Mouse (Mus musculus) adrenal gland, postnatal 4 days (tissue): ENCODE data around the gene Ruvbl2. TPM values are rescaled to one million over a fixed set of nuclear protein-coding genes. Genes with fewer than 3 reads are reported as not detected.
A peak's percentile ranks its signal among the peaks of the same experiment; 100 is the strongest.
"Not testable (repeated sequence)": the region's sequence is repeated elsewhere in the genome, so short reads cannot be mapped to it uniquely, and the experiment has no call there.

Experiments used
- DNase-seq, 2 experiments: peaks; one replicate each; pipeline ENCODE4 v3.0.0; 2021 to 2022; ENCODE audit warnings: low spot score in 2 of 2, mixed read lengths in 2 of 2
- long read RNA-seq, 2 experiments: library from polyadenylated mRNA; stranded (forward); transcript quantifications; one replicate each; pipeline ENCODE4 v2.0.0; 2021
- total RNA-seq, 2 experiments: library from RNA; stranded (reverse); gene quantifications; 2 replicates each; pipeline ENCODE4 v1.2.3; 2021

Gene Ruvbl2
- total RNA-seq = 10 to 100 TPM; 56.5 to 65.0 TPM
- long read RNA-seq, experiment 1, transcript Ruvbl2-201 (15 exons, 1,834 nt) = major isoform, 56 of 75 reads
- long read RNA-seq, experiment 1, partial matches to known transcripts = 11 of 75 reads
- long read RNA-seq, experiment 1, other reads (novel, unspliced or antisense) = 8 of 75 reads
- long read RNA-seq, experiment 2, transcript Ruvbl2-201 (15 exons, 1,834 nt) = major isoform, 102 of 138 reads
- long read RNA-seq, experiment 2, partial matches to known transcripts = 23 of 138 reads
- long read RNA-seq, experiment 2, other reads (novel, unspliced or antisense) = 13 of 138 reads

- DNase-seq = no peak
These were observed at the start of gene Ruvbl2 for GRCm38 (mm10) chr7:45437521-45438276. Gene Ruvbl2, minus strand, starts transcription at chr7:45438096.

GRCm38 (mm10) chr7:45486761-45487415 is 49.0 kb upstream of the Ruvbl2 start, which contains the start of gene Gm45808:
Gene Gm45808, minus strand, starts transcription at chr7:45486811.
- DNase-seq = no peak

- no peak for DNase-seq
These were observed 48.3 kb upstream of the Ruvbl2 start for GRCm38 (mm10) chr7:45486158-45486557.

- DNase-seq = not testable (repeated sequence)
These were observed 47.1 kb upstream of the Ruvbl2 start for GRCm38 (mm10) chr7:45484985-45485384.

- no peak for DNase-seq
These were observed 44.3 kb upstream of the Ruvbl2 start for GRCm38 (mm10) chr7:45482166-45482565.

- no peak for DNase-seq
These were observed 43.6 kb upstream of the Ruvbl2 start, which contains the start of gene Tulp2 for GRCm38 (mm10) chr7:45481374-45481927. Gene Tulp2, plus strand, starts transcription at chr7:45481877.

- not testable (repeated sequence) for DNase-seq
These were observed 42.4 kb upstream of the Ruvbl2 start for GRCm38 (mm10) chr7:45480310-45480709.

GRCm38 (mm10) chr7:45478774-45479173 is 40.9 kb upstream of the Ruvbl2 start:
- DNase-seq = no peak

- no peak for DNase-seq
These were observed 39.1 kb upstream of the Ruvbl2 start for GRCm38 (mm10) chr7:45477003-45477402.

- no peak for DNase-seq
These were observed 38.6 kb upstream of the Ruvbl2 start for GRCm38 (mm10) chr7:45476453-45476852.

- DNase-seq = no peak
These were observed 37.5 kb upstream of the Ruvbl2 start for GRCm38 (mm10) chr7:45475291-45475969.

GRCm38 (mm10) chr7:45470869-45471268 is 33.0 kb upstream of the Ruvbl2 start:
- DNase-seq = no peak

- no peak for DNase-seq
These were observed 29.3 kb upstream of the Ruvbl2 start for GRCm38 (mm10) chr7:45467090-45467670.

- DNase-seq = peak; percentile 86 to 89
These were observed 28.6 kb upstream of the Ruvbl2 start, which contains the start of gene Bax for GRCm38 (mm10) chr7:45466283-45467089. Gene Bax, minus strand, starts transcription at chr7:45466898.

GRCm38 (mm10) chr7:45465549-45465948 is 27.7 kb upstream of the Ruvbl2 start:
- no peak for DNase-seq

- no peak for DNase-seq
These were observed 27.2 kb upstream of the Ruvbl2 start for GRCm38 (mm10) chr7:45465112-45465511.

GRCm38 (mm10) chr7:45463987-45464778 is 26.3 kb upstream of the Ruvbl2 start:
- no peak for DNase-seq

GRCm38 (mm10) chr7:45462868-45463267 is 25.0 kb upstream of the Ruvbl2 start:
- DNase-seq = not testable (repeated sequence)

- no peak for DNase-seq
These were observed 24.4 kb upstream of the Ruvbl2 start for GRCm38 (mm10) chr7:45462325-45462724.
